Mouse (Mus musculus) colon, adult 2 months (tissue): ENCODE results near the gene Usp18. TPM values are rescaled to one million over a fixed set of nuclear protein-coding genes. Genes with fewer than 3 reads are reported as not detected.

Experiments used
- polyA plus RNA-seq: library from polyadenylated mRNA; depleted of rRNA; stranded (reverse); fragments of >200 nt; gene quantifications from 2 replicates; pipeline ENCODE4 v1.2.3, GENCODE M21; 2012; rRNA removed

Gene Usp18
- 0.90 and 2.0 TPM in 2 replicates for polyA plus RNA-seq

DNA sequence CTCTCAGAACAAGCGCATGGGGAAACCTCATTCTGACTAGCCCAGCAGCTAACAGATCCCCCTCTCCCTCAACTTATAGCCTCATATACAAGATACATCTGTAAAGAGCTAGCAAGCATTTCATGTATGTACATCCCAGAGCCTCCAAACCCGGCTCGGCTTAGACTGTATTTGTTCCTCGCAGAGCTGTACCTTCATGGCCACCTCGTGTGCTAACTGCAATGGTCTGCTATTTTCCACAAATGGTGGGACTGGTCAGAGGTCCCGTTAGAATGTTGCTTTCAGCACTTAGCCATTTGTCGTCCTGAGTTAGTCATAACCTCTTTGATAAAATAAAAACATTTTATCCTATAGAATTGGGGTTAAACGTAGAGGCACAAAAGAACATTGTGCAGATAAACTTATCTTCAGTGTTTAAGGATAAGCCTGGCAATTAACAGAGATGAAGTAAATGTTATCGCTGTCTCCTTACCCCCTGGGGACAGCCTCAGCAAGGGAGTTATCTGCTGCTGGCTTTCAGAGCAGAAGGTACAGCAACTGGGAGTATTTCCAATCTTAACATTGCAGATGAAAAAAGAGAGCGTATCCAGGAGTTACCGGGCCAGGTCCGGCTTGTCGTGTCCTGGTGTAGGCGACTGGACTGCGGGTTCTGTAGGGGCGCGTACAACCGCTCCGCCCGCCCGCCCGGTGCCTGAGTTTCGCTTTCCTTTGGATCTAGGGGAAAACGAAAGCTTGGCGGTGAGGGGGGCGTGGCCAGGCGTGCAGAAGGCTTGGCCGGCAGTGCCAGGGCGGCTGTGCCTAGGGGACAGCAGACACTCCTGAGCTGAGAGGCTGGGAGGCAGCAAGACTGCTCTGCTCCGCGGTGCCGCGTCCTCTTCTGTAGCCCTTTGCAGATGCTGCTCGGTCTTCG is at the start of gene Usp18:
Usp18 (plus strand) TSS at position 780 of the 910 bp plus-strand sequence.

DNA sequence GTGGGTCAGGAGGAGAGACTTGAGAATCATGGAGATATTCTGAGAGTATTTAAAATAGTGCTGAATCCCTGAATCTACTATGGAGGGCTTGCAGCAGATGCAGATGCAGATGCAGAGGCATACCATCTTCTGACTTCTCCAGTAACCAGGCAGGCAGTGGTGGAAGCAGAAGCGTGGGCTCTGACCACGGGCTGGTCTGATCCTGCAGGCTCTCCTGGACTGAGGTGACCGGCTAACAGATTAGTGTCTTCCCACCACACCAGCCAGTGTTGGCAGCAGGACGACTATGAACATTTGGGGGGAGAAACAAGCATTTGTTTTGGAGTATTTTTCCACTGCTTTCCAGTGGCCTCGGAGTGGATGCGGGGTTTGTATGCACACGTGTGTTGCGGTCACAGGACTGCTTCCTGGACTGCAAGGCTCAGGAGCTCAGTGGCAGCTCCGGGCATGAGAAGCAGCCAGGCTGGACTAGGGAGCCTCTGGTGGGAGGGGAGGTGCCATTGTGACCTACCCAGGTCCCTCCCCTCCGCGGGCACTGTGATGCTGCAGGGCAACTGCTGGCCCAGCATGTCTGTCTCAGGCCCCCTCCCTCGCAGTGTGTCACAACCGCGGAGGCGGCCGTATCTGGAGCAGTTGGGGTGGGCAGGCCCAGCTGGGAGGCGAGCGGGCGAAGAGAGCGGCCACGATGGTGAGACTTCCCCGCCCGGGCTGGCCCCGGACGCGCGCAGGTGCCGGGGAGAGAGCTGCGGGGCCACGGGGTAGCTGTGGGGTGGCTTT is 35.4 kb upstream of the Usp18 start, which contains the start of gene Tuba8:
Tuba8 (plus strand) TSS at position 548 of the 777 bp plus-strand sequence.

DNA sequence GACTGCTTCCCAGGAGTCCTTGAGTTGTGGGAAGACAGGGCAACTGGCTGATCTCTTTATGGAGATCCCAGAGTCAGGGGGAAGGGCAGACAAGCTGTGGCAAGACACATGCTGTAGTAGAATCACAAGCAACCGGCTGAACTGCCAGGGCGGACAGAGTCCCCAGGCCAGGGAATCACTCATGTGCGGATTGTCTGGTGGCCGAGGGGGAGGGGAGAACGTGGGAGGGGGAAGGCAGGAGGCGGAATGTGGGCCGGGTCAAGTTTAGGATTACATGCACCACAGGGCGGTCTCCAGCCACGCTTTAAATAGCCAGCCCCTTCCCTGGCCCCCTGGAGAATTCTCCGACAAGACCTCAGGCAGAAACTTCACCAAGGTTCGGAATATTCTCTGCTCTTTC is 54.2 kb downstream of the Usp18 start, which contains the start of gene Slc6a13:
Slc6a13 (plus strand) TSS at position 274 of the 400 bp plus-strand sequence.

Other genes starting within 250 kb of the Usp18 start
- gene Mical3, start 114.9 kb upstream of the Usp18 start, polyA plus RNA-seq: 14.9 and 16.8 TPM in 2 replicates
- gene Pex26, start 62.2 kb upstream of the Usp18 start, polyA plus RNA-seq: 24.6 and 27.8 TPM in 2 replicates
- 0.07 and 0.15 TPM in 2 replicates for gene Tuba8, start 35.2 kb upstream of the Usp18 start, polyA plus RNA-seq
- gene Slc6a13, start 54.3 kb downstream of the Usp18 start, polyA plus RNA-seq: 0.38 and 0.45 TPM in 2 replicates
- 0.95 and 1.3 TPM in 2 replicates for gene Slc6a12, start 97.2 kb downstream of the Usp18 start, polyA plus RNA-seq
- gene Iqsec3, start 227.8 kb downstream of the Usp18 start, polyA plus RNA-seq: 0.77 and 1.0 TPM in 2 replicates